Mouse (Mus musculus) small intestine, adult 2 months (tissue): ENCODE measurements around the gene Trim25.

Source experiments
- CTCF ChIP-seq: fragments of 200-500 bp; IDR thresholded peaks from 2 replicates; pipeline ENCODE4 v1.5.1; 2012; ENCODE audit warnings: low read depth, mild to moderate bottlenecking, control low read depth, inconsistent platforms, low read length, moderate library complexity, mixed read lengths; ENCODE audit not compliant: insufficient replicate concordance, insufficient read length; ENCODE audit errors: extremely low read depth
- POLR2A ChIP-seq: fragments of 200-500 bp; IDR thresholded peaks from 2 replicates; pipeline ENCODE4 v1.6.1; 2012; ENCODE audit warnings: low read depth, mild to moderate bottlenecking, control low read depth, inconsistent platforms, low read length, moderate library complexity

DNA sequence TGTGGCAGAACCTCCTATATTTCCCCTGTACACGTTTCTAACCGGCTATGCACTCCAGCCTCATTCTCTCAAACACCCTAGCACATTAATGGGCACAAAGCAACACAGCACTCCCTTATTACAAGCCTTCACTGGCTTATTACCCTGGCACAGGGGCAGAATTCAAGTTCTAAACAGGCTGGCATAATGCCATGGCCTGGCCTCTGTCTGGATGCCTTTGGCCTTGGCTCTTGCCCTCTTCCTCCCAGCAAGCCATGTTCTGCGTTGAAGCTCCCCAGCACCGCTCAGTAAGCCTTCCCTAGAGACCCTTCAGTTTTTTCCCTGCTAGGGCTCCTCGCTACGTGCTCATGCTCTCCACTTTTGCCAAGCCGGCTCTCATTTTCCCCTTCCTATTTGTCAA lies 43.9 kb downstream of the Trim25 start:
- TF ChIP-seq POLR2A: no peak
- no peak for TF ChIP-seq CTCF
